Mouse (Mus musculus) embryonic fibroblast, embryonic 13.5 days (primary cell): ENCODE data around the gene S100a11.

Experiments
- CTCF ChIP-seq: IDR thresholded peaks from 2 replicates; pipeline ENCODE4 v1.5.1; 2011; ENCODE audit warnings: mild to moderate bottlenecking, control low read depth, low read length, moderate library complexity, borderline replicate concordance; ENCODE audit not compliant: insufficient read depth
- POLR2A ChIP-seq: IDR thresholded peaks from 2 replicates; pipeline ENCODE4 v1.6.1; 2011; ENCODE audit warnings: low read depth, mild to moderate bottlenecking, control low read depth, low read length, moderate library complexity

GRCm38 (mm10) chr3:93506881-93507325 is 13.4 kb upstream of the S100a11 start:
- no peak for TF ChIP-seq POLR2A
- TF ChIP-seq CTCF = no peak
